Mouse (Mus musculus) embryo, embryonic 11 days (tissue): Measurements from ENCODE around the gene Tnip1.
A peak's percentile ranks its signal among the peaks of the same experiment; 100 is the strongest.

Experiments
- DNase-seq: peaks from one replicate; pipeline ENCODE4 v3.0.0-alpha.2; 2015

Gene Tnip1

GRCm38 (mm10) chr11:54869318-54869717 is 93.4 kb downstream of the Tnip1 start:
- no peak for DNase-seq

DNA sequence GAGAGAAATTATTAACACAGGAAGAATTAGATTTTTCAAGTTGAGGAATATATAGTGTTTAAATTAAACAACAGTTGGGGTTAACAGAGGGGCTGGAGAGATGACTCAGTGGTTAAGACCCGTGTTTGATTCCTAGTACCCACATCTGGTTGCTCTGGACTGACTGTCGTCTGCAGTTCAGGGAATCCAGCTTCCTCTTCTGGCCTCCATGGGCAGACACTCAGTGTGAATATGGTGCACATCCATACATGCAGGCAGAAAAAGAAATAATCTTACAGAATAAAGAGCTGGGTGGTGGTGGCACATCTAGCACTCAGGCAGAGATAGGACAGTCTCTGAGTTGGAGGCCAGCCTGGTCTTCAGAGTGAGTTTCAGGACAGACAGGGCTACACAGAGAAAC is 94.3 kb downstream of the Tnip1 start:
- no peak for DNase-seq

GRCm38 (mm10) chr11:54867903-54868434 is 94.7 kb downstream of the Tnip1 start:
- DNase-seq: no peak

GRCm38 (mm10) chr11:54867049-54867385 is 95.7 kb downstream of the Tnip1 start:
- no peak for DNase-seq

- peak; percentile 95 for DNase-seq
These were observed 96.3 kb downstream of the Tnip1 start, which contains the start of gene Hint1 for GRCm38 (mm10) chr11:54866119-54867048. Hint1 (plus strand) TSS chr11:54866383.

DNA sequence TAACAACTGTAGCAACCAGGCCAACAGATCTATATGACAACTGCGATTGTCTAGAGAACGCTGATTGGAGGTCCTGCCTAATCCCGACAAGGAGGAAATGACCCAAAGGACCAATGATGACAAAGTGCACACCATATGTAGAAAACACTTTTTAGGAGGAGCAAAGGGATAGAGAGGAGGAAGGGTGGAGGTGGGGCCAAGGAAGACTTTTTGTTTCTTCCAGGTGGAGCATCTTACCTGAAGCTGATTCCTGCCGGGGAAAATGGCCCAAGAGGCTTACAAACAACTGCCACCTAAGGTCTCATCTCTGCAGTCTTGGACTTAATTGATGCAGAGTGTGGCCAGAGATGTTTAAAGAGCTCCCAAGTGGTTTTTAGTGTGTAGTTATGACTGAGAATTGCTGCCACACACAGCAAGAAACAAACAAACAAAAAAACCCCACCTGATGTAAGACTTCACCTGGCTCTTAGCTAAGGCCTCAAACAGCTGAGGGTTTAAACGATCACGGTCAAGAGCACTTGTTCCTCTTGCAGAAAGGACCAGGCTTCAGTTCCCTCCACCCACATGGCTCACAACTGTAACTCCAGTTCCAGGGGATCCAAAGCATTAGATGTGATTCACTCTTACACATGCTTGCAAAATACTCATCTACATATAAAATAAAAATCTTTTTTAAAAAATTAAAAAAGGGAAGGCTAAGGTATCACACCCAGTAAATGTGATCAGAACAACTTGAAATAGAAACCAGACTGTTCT is 97.2 kb downstream of the Tnip1 start:
- no peak for DNase-seq

GRCm38 (mm10) chr11:54862621-54863520 is 99.8 kb downstream of the Tnip1 start:
- peak; percentile 76 for DNase-seq

DNA sequence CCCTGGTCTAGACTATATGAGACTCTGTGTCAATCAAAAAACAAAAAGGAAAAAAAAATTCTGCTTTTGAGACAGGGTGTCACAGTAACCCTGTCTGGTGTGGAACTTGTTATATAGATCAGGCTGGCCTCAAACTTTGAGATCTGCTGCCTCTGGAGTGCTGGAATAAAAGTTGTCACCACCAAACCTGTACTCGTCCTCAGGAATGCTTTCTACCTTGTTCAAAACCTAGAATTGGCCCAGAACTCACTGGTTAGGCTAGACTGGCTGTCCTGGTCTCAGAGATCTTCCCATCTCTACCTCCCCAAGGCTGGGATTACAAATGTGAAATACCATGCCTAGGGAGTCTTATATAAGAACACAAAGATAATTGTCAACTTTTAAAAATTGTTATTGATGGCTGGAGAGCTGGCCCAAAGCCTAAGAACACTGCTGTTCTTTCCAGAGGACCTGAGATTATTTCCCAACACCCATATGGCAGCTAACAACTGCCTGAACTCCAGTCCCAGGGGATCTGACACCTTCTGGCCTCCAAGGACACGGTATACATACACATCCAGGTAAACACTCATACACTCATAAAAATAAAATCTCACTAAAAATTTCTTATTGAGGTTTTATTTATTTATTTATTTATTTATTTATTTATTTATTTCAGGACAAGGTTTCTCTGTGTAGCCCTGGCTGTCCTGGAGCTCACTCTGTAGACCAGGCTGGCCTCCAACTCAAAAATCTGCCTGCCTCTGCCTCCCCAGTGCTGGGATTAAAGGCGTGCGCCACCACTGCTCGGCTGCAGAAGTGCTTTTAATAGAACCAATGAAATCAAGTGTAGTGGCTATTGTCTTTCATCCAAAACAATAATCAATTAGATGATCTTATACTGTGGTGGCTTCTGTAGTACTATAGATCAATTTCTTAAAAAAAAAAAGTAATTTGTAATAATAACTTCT is 101.0 kb downstream of the Tnip1 start:
- no peak for DNase-seq
